Mouse (Mus musculus) right cerebral cortex, postnatal 10 days (tissue): ENCODE measurements around the gene Gm20604.

Experiments used
- DNase-seq, 2 experiments: peaks; one replicate each; pipeline ENCODE4 v3.0.0; 2021; ENCODE audit warnings: low spot score in 2 of 2

The Gm20604 gene

GRCm38 (mm10) chr12:102758403-102758756 lies at the start of gene Gm20604:
Gene Gm20604 (minus strand): TSS chr12:102758672.
- DNase-seq, result no peak

GRCm38 (mm10) chr12:102799528-102799927 lies 41.1 kb upstream of the Gm20604 start:
- no peak for DNase-seq

GRCm38 (mm10) chr12:102787927-102788326 lies 29.5 kb upstream of the Gm20604 start:
- no peak for DNase-seq

GRCm38 (mm10) chr12:102785593-102785985 lies 27.1 kb upstream of the Gm20604 start:
- DNase-seq, result peak in 1 of 2 experiments; percentile 41

DNA sequence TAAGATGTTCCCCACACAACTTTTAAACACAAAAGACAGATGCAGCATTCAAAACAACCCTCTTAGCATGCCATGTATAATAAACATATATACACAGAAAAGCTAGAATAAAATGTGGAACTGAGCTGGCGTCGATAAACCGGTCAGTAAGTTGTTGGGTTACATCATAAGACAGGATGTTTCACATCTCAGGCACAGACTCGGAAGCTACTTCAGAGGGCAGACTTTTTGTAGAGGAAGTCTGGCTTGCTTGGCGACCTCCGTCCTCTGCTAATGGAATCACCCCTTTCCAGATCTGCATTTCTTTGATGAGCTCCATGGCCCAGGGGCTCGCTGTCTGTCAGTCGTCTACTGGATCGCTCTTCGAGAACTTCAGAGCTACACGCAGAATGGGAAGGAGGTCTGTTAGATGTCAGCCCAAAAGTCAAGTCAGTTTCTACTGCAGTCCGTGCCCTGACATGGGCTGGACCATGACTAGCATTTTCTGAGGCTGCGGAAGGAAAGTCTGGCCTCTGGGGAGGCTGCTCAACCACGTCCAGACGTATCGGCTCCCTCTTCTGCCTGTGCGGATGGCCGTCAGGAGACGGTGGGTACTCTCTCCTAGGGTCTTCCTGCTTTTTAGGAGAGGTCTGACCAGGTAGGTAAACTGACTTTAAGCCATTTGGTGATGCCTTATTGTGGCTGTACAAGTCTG lies 26.6 kb upstream of the Gm20604 start:
- DNase-seq, result no peak

- DNase-seq, result no peak
These were observed 24.4 kb upstream of the Gm20604 start for GRCm38 (mm10) chr12:102782841-102783240.

DNA sequence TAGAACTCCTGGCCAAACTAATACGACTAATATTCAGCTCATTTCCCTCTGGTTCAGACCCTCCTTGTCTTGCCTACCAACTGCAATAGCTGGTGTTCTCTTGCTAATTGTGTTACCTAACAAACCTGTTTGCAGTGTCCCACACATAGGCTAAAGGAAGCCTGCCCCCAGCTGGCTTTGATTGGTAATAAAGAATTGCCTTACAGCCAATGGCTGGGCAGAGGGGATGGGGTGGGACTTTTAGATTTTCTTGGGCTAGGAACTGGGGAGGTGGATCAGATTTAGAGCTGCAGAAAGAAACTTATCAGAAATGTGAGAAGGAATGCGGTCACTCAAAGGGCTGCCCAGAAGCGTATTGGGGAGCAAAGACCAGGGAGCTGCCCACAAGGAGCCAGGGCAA lies 21.0 kb upstream of the Gm20604 start:
- DNase-seq, result no peak

GRCm38 (mm10) chr12:102778151-102778550 lies 19.7 kb upstream of the Gm20604 start:
- no peak for DNase-seq

GRCm38 (mm10) chr12:102776035-102776434 lies 17.6 kb upstream of the Gm20604 start:
- no peak for DNase-seq

GRCm38 (mm10) chr12:102772676-102773075 lies 14.2 kb upstream of the Gm20604 start:
- no peak for DNase-seq

GRCm38 (mm10) chr12:102771601-102772000 lies 13.1 kb upstream of the Gm20604 start:
- DNase-seq, result no peak

GRCm38 (mm10) chr12:102769000-102769399 lies 10.5 kb upstream of the Gm20604 start:
- no peak for DNase-seq

DNA sequence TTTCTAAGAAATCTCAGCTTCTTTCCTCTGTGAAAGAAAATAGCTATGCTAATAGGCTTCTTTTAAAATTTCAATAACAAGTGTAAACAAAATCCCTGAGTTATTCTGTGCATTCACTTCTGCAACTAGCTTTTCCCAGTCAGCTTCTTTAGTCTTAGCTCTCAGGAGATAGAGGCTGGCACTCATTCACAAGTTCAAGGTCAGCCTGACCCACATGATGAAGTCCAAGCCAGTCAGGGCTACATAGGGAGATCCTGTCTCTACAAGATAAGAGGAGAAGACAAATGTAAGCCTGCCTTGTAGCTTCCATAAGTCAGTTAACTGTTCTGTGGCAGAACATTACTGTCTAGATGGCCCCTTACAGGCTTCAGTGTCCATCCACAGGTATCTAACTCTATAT lies 5.2 kb upstream of the Gm20604 start:
- DNase-seq, result no peak

GRCm38 (mm10) chr12:102761668-102762067 lies 3.2 kb upstream of the Gm20604 start:
- DNase-seq, result no peak

- DNase-seq, result no peak
These were observed 464 bp upstream of the Gm20604 start for GRCm38 (mm10) chr12:102758936-102759335.

- peak; percentile 98 for DNase-seq
These were observed 626 bp downstream of the Gm20604 start, which contains the start of the genes Gm28051, Gon7 and Ubr7 for GRCm38 (mm10) chr12:102757689-102758402. Gene Gm28051 (minus strand): TSS chr12:102757765. Gene Gon7 (minus strand): TSS chr12:102757803. Gene Ubr7 (plus strand): TSS chr12:102757967.

DNA sequence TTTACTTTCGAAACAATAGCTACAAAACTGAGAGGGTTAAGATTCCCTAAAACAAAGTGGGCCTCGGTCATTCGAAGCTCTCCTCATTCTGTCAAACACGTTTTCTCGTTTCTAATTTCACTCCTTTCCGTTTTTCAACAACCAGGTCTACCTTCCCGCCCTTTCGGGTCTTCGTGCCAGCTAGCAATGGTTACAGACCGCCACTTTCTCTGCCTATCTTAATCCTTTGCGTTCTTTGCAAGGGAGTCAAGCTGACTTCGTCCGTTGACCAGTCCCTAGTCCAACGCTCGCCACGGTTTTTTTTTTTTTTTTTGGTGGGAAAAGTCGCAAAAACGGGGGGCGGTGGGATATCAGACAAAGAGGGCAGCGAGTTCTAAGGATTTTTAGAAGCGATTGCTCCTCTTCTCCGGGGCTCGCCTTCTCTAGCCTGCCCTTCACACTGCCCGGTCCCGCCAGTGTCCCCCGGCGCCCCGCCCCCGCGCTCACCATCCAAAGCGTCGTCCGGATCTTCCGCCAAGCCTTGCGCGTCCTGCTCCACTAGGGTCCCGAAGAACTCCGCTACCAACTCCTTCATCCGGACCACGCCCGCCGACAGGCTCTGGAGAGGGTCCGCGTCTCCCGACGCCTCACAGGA lies 1.3 kb downstream of the Gm20604 start:
- DNase-seq, result no peak

DNA sequence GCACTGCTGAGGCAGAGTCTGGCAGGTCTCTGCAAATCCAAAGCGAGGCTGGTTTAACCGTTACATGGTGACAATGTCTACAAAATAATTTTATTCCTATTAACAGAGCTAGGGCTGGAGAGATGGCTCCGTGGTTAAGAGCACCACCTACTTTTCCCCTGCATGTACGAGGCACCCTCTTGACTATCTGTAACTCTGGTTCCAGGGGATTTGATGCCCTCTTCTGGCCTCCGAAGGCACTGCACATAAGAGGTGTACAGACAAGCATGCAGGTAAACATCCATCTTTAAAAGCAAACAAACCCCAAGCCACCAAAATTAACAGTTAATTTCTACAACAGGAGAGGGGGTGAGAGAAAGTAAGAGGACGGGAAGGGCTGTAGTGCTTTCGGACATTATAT lies 2.2 kb downstream of the Gm20604 start:
- DNase-seq, result peak in 1 of 2 experiments; percentile 50

DNA sequence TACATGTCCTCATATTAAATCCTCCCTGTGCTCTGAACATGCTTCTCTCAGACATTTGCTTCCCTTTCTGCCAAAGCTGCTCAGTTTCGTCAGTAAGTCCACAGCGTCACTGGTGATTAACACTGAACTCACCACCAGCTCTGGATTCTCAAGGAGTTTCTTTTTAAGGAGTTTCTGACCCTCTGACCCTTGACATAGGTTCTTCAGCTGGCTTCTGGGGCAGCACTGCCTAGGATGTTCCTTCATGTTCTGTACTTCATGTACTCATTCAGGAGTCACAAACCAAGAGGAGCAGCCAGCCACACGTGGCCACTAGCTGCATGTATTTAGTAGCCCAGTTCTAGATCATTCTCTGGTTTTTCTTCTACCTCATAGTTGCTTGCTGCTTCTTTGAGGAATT lies 10.2 kb downstream of the Gm20604 start:
- DNase-seq, result no peak

DNA sequence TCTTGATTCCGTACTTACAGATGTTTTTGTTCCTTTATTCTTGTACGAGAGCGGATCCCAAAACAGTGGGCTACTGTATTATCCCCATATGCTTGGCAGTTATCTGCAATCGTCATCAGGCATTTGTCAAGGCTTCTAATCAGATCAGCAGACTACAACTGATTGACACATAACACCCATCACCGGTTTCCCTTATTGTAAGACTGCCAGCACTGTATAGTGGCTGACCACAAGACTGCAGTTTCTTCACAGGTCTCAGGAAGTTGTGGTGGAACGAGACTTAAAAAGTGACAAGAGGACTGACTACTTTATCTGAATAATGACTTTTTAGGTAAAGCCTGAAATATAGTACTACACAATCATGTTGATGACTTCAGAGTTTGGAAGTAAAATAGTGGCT lies 13.6 kb downstream of the Gm20604 start:
- DNase-seq, result no peak

GRCm38 (mm10) chr12:102743589-102744574 lies 14.6 kb downstream of the Gm20604 start, which contains the start of the genes Moap1 and Tmem251:
Gene Moap1 (minus strand): TSS chr12:102743661.
Gene Tmem251 (plus strand): TSS chr12:102743762.
- DNase-seq, result peak; percentile 94
